Mouse (Mus musculus): ENCODE measurements at regions not wholly inside any gene's neighbourhood (a gene's known extent, or its start where the extent isn't known, plus 50 kb on each side); places are given as distances from the start of the nearest gene placed in this dataset.

DNA sequence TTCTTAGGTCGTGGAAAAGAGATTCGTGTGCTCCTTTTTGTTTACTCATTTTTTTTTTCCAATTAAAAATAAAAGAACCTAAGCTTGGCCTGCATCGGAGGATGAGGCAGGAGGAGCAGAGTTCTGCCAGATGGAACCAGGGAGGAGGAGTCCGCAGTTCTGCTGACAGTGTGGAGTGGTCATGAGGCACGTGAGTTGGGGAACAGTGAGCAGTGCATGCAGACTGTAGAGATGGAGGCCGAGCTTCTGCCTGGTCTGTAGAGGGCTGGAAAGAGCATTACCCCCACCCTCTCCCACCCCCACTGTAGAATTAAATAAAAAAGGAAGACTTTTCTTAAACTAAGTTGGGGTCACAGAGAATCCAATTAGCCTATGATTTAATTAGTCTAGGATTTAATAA, 202.5 kb upstream of the Nabp1 start:
- TF ChIP-seq CTCF (IDR thresholded peaks at IDR 0.05; ENCODE audit: low read depth) (no peak), EP300 (IDR thresholded peaks at IDR 0.05; ENCODE audit: low read depth) (no peak)
- no peaks in the 10 kb centered on the region for H3K27me3 ChIP-seq (ENCODE audit: control insufficient read depth, insufficient read depth, low read length)
- 52% methylated on average over 6 of the region's 6 CpGs for WGBS (ENCODE audit: insufficient replicate concordance)

DNA sequence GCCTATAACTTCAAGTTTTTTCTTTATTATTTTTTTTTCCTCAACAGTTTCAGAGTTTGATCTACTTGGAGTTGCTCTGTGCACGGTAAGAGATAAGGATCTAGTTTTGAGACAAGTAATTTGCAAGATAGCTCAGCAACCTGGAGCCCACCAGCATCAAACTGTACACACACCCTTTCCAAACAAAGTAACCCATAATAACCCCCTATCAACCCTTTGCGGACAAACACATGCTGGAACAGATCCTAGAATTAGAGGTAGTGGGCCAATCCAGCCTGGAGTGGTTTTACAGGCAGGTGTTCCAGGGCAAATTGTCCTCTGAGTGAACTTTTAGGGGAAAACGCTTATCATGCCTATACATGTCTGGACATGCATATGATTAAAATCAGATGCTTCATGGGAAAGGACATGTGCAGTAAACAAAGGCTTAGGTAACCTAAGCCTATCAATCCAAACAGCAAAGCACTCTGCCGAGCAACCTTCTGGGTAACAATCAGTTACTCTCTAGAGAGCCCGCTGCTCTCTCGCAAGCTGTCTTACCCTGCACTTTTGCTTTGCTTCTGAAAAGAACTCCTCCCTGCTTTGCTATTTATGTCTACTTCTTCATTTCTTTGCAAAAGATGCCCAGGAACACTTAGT, 200.2 kb upstream of the Nabp1 start:
- H3K9me3 ChIP-seq (ENCODE audit: control insufficient read depth, low read length), result no peaks in the 10 kb centered on the region
- H3K4me2 ChIP-seq (ENCODE audit: low read depth), result no peak overlapping the region
- ATAC-seq (ENCODE audit: insufficient read depth) (no peak), DNase-seq (ENCODE audit: low read depth in 3 of 3, low spot score in 3 of 3) (no peak)
- no peak overlapping the region for H3K4me3 ChIP-seq (ENCODE audit: insufficient read depth in 1 of 2, low read depth in 2 of 2, low read length in 2 of 2)
- H3K4me1 ChIP-seq (replicated peaks; ENCODE audit: control insufficient read depth in 2 of 2, insufficient read depth in 2 of 2, low read length in 1 of 2), result no peaks in the 10 kb centered on the region
- 68% methylated on average over 6 of the region's 6 CpGs for WGBS (ENCODE audit: insufficient replicate concordance)
- no peaks in the 10 kb centered on the region for H3K27me3 ChIP-seq (ENCODE audit: control insufficient read depth, insufficient read depth, low read length)
- TF ChIP-seq CTCF (IDR thresholded peaks at IDR 0.05; ENCODE audit: low read depth), result no peak
- no peaks in the 10 kb centered on the region for H3K36me3 ChIP-seq (replicated peaks; ENCODE audit: control insufficient read depth, insufficient read depth, low read depth)
- no peak overlapping the region for H3K9ac ChIP-seq (replicated peaks)
- no peak overlapping the region for H3K27ac ChIP-seq

More for the DNA sequence above, 202.5 kb upstream of the Nabp1 start:
- Histone ChIP-seq H3K4me3 (ENCODE audit: insufficient read depth in 1 of 2, low read depth in 2 of 2, low read length in 2 of 2) (no peak overlapping the region), H3K4me1 (replicated peaks; ENCODE audit: control insufficient read depth in 2 of 2, insufficient read depth in 2 of 2, low read length in 1 of 2) (no peaks in the 10 kb centered on the region), H3K4me2 (ENCODE audit: low read depth) (no peak overlapping the region), H3K9ac (replicated peaks) (no peak overlapping the region), H3K9me3 (ENCODE audit: control insufficient read depth, low read length) (no peaks in the 10 kb centered on the region), H3K36me3 (replicated peaks; ENCODE audit: control insufficient read depth, insufficient read depth, low read depth) (no peaks in the 10 kb centered on the region), H3K27ac (no peak overlapping the region)
- ATAC-seq (ENCODE audit: insufficient read depth) (no peak), DNase-seq (ENCODE audit: low read depth in 3 of 3, low spot score in 3 of 3) (no peak)

DNA sequence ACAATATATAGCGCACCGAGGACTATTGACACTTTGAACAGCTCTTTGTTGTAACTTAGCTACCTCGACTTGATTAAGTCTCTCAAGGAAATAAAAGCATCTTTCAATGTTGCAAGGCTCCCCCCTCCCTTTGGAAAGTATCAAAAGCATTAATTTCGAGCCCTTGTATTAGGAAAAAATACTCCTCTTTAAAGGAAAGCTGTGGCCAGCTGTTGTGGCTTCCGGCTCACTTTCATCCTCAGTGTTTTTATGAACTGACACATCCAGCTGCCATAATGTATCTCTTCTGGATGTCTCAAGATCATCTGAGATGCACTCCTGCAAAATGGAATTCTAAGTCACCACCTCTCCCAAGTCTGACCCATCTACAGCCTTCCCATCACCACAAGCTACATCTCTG, 199.6 kb upstream of the Nabp1 start:
- Histone ChIP-seq H3K36me3 (replicated peaks; ENCODE audit: control insufficient read depth, insufficient read depth, low read depth) (no peaks in the 10 kb centered on the region), H3K9me3 (ENCODE audit: control insufficient read depth, low read length) (no peaks in the 10 kb centered on the region), H3K4me3 (ENCODE audit: insufficient read depth in 1 of 2, low read depth in 2 of 2, low read length in 2 of 2) (no peak overlapping the region), H3K4me2 (ENCODE audit: low read depth) (no peak overlapping the region), H3K27me3 (ENCODE audit: control insufficient read depth, insufficient read depth, low read length) (no peaks in the 10 kb centered on the region), H3K4me1 (replicated peaks; ENCODE audit: control insufficient read depth in 2 of 2, insufficient read depth in 2 of 2, low read length in 1 of 2) (no peaks in the 10 kb centered on the region), H3K9ac (replicated peaks) (no peak overlapping the region), H3K27ac (no peak overlapping the region)
- 45% methylated on average over 5 of the region's 5 CpGs for WGBS (ENCODE audit: insufficient replicate concordance)
- TF ChIP-seq CTCF (IDR thresholded peaks at IDR 0.05; ENCODE audit: low read depth) (no peak), EP300 (IDR thresholded peaks at IDR 0.05; ENCODE audit: low read depth) (no peak)
- ATAC-seq (ENCODE audit: insufficient read depth), result no peak
- no peak for DNase-seq (ENCODE audit: low read depth in 3 of 3, low spot score in 3 of 3)

DNA sequence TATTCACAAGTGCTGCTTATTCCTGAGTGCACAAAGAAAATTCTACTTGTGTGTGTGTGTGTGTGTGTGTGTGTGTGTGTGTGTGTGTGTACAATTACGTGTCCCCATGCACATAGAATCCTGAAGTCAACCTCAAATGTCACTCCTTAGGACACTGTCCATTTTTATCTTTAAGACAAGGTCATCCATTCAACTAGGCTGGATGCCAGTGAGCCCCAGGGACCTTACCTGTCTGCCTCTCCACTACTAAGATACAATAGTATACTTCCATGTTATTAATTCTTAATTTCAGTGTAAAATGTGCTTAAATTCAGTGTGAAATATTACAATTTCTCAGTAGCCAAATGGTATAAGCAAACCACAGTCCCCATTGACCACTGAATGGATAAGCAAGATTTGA, 193.5 kb upstream of the Nabp1 start:
- Histone ChIP-seq H3K27me3 (ENCODE audit: control insufficient read depth, insufficient read depth, low read length) (no peaks in the 10 kb centered on the region), H3K9me3 (ENCODE audit: control insufficient read depth, low read length) (no peaks in the 10 kb centered on the region), H3K36me3 (replicated peaks; ENCODE audit: control insufficient read depth, insufficient read depth, low read depth) (no peaks in the 10 kb centered on the region), H3K4me1 (replicated peaks; ENCODE audit: control insufficient read depth in 2 of 2, insufficient read depth in 2 of 2, low read length in 1 of 2) (no peaks in the 10 kb centered on the region), H3K9ac (replicated peaks) (no peak overlapping the region), H3K4me2 (ENCODE audit: low read depth) (no peak overlapping the region), H3K4me3 (ENCODE audit: insufficient read depth in 1 of 2, low read depth in 2 of 2, low read length in 2 of 2) (no peak overlapping the region), H3K27ac (no peak overlapping the region)
- TF ChIP-seq EP300 (IDR thresholded peaks at IDR 0.05; ENCODE audit: low read depth), result no peak
- TF ChIP-seq CTCF (IDR thresholded peaks at IDR 0.05; ENCODE audit: low read depth), result no peak
- DNase-seq (ENCODE audit: low read depth in 3 of 3, low spot score in 3 of 3) (no peak), ATAC-seq (ENCODE audit: insufficient read depth) (no peak)
- WGBS (ENCODE audit: insufficient replicate concordance), result 36% methylated on average over 1 of the region's 1 CpGs

DNA sequence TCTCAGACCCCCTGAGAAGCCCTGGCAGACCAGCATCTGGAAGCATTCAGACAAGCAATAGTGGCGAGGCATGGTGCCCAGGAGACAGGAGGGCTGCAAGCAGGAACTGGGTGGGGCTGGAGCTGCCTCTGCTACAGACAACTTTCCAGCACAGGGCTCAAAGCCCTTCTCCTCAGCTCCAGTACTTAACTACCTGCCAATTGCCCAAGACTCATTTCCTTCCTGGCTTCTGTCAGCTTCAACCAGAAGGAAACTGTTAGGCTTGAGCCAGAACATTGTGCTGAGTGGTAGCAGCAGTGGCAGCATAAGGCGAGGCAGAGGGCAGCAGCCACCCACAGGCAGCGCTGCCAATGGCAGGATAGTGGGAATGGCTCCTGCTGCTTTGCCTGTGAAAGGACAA, 193.1 kb upstream of the Nabp1 start:
- no peak overlapping the region for H3K4me3 ChIP-seq (ENCODE audit: insufficient read depth in 1 of 2, low read depth in 2 of 2, low read length in 2 of 2)
- H3K4me1 ChIP-seq (replicated peaks; ENCODE audit: control insufficient read depth in 2 of 2, insufficient read depth in 2 of 2, low read length in 1 of 2), result no peaks in the 10 kb centered on the region
- no peak overlapping the region for H3K9ac ChIP-seq (replicated peaks)
- no peak overlapping the region for H3K4me2 ChIP-seq (ENCODE audit: low read depth)
- no peak overlapping the region for H3K27ac ChIP-seq
- no peak for DNase-seq (ENCODE audit: low read depth in 3 of 3, low spot score in 3 of 3)
- no peaks in the 10 kb centered on the region for H3K36me3 ChIP-seq (replicated peaks; ENCODE audit: control insufficient read depth, insufficient read depth, low read depth)
- no peak for ATAC-seq (ENCODE audit: insufficient read depth)
- H3K27me3 ChIP-seq (ENCODE audit: control insufficient read depth, insufficient read depth, low read length), result no peaks in the 10 kb centered on the region
- WGBS (ENCODE audit: insufficient replicate concordance), result 29% methylated on average over 3 of the region's 3 CpGs
- H3K9me3 ChIP-seq (ENCODE audit: control insufficient read depth, low read length), result no peaks in the 10 kb centered on the region
- no peak; the same call in 1 of the 2 replicates for TF ChIP-seq CTCF (IDR thresholded peaks at IDR 0.05; ENCODE audit: low read depth)
- TF ChIP-seq EP300 (IDR thresholded peaks at IDR 0.05; ENCODE audit: low read depth), result no peak
